Mouse (Mus musculus) v-Abl transformed pro-B cells (cell line): ENCODE data around the gene Grip1.

ENCODE experiments used
- in situ Hi-C, 2 experiments: fragments of 400-800 bp; cut with MboI; formaldehyde crosslinking; loops; one replicate each; pipeline ENCODE4 v1.15.1; 2025; ENCODE audit not compliant: unreplicated experiment in 2 of 2

The Grip1 gene

GRCm38 (mm10) chr10:120005581-120005980 lies 552.0 kb downstream of the Grip1 start:
- in situ Hi-C loops = no loop called here

- in situ Hi-C loops = no loop called here
Measured at GRCm38 (mm10) chr10:120012331-120012730, 558.7 kb downstream of the Grip1 start.

GRCm38 (mm10) chr10:120015117-120015516 lies 561.5 kb downstream of the Grip1 start:
- in situ Hi-C loops = no loop called here

- in situ Hi-C loops = no loop called here
Measured at GRCm38 (mm10) chr10:120026437-120026836, 572.8 kb downstream of the Grip1 start.

- in situ Hi-C loops = no loop called here
Measured at GRCm38 (mm10) chr10:120030901-120031300, 577.3 kb downstream of the Grip1 start.

- in situ Hi-C loops = no loop called here
Measured at GRCm38 (mm10) chr10:120031316-120031715, 577.7 kb downstream of the Grip1 start.

GRCm38 (mm10) chr10:120033866-120034265 lies 580.2 kb downstream of the Grip1 start:
- in situ Hi-C loops = no loop called here

- in situ Hi-C loops = no loop called here
Measured at GRCm38 (mm10) chr10:120035211-120035733, 581.6 kb downstream of the Grip1 start.

GRCm38 (mm10) chr10:120035824-120036223 lies 582.2 kb downstream of the Grip1 start:
- in situ Hi-C loops = no loop called here

GRCm38 (mm10) chr10:120038194-120038593 lies 584.6 kb downstream of the Grip1 start:
- in situ Hi-C loops = no loop called here

- in situ Hi-C loops = no loop called here
Measured at GRCm38 (mm10) chr10:120044237-120044636, 590.6 kb downstream of the Grip1 start.

GRCm38 (mm10) chr10:120044714-120045234 lies 591.1 kb downstream of the Grip1 start:
- in situ Hi-C loops = no loop called here

GRCm38 (mm10) chr10:120060579-120061237 lies 607.1 kb downstream of the Grip1 start:
- in situ Hi-C loops = loop anchor here (5.0 to 25.0 kb wide), 4 partner anchors 62 to 1202 kb away; no protein-coding TSS in a partner anchor

GRCm38 (mm10) chr10:120061238-120062130 lies 607.9 kb downstream of the Grip1 start:
- in situ Hi-C loops = loop anchor here (5.0 to 25.0 kb wide), 4 partner anchors 61 to 1201 kb away; no protein-coding TSS in a partner anchor

GRCm38 (mm10) chr10:120064424-120064823 lies 610.8 kb downstream of the Grip1 start:
- in situ Hi-C loops = loop anchor here (5.0 to 25.0 kb wide), 4 partner anchors 58 to 1198 kb away; no protein-coding TSS in a partner anchor

- in situ Hi-C loops = loop anchor here (10.0 to 25.0 kb wide), 3 partner anchors 58 to 1196 kb away; no protein-coding TSS in a partner anchor
Measured at GRCm38 (mm10) chr10:120066319-120066718, 612.7 kb downstream of the Grip1 start.

- in situ Hi-C loops = no loop called here
Measured at GRCm38 (mm10) chr10:120077850-120078249, 624.2 kb downstream of the Grip1 start.

GRCm38 (mm10) chr10:120092548-120092947 lies 638.9 kb downstream of the Grip1 start:
- in situ Hi-C loops = no loop called here

GRCm38 (mm10) chr10:120095136-120095535 lies 641.5 kb downstream of the Grip1 start:
- in situ Hi-C loops = no loop called here

GRCm38 (mm10) chr10:120095716-120096115 lies 642.1 kb downstream of the Grip1 start:
- in situ Hi-C loops = no loop called here

GRCm38 (mm10) chr10:120097564-120097963 lies 643.9 kb downstream of the Grip1 start:
- in situ Hi-C loops = no loop called here
